Mouse (Mus musculus): ENCODE measurements around the gene Gm3173.
"Not testable (repeated sequence)": the region's sequence is repeated elsewhere in the genome, so short reads cannot be mapped to it uniquely, and the experiment has no call there.

The Gm3173 gene

DNA sequence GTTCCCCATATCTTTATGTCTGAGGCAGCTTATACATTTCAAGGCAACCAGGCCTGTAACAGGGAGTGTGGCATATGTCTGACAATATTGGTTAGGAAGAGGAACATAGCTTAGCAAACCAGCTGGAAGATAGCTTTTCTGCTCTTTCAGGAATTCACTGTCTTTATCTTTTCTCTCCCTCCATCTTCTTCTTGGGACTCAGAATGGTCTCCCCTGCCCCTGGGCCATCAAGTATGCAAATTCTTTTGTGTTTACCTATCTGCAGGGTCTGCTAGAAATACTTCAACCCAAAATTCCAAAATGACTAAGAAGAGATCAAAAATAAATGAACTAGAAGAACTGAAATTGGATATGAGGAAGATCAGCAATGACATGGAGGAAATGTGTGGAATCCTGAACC, at the start of gene Gm3173:
TSS of gene Gm3173 (plus strand) at position 301 of the 400 bp plus-strand sequence.
- DNase-seq (ENCODE audit: low read depth): not testable (repeated sequence)

DNA sequence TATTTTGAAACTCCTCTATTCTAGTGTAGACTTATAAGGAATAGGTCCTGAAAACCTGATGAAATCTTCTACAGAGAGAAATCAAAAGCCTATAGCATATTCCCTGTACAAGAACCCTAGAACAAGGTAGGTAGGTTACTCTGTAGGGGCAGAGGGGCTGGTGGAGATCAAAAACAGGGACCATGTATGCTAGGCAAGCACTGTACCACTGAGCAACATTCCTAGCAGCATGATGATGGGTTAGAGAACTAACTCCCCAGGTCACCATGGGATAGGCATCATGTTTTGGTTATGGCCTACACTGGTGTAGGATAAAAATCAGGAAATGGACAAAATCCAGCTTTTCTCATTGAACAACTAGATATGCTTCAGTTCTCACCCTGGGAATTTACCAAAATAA, 45.2 kb upstream of the Gm3173 start:
- not testable (repeated sequence) for DNase-seq (ENCODE audit: low read depth)

DNA sequence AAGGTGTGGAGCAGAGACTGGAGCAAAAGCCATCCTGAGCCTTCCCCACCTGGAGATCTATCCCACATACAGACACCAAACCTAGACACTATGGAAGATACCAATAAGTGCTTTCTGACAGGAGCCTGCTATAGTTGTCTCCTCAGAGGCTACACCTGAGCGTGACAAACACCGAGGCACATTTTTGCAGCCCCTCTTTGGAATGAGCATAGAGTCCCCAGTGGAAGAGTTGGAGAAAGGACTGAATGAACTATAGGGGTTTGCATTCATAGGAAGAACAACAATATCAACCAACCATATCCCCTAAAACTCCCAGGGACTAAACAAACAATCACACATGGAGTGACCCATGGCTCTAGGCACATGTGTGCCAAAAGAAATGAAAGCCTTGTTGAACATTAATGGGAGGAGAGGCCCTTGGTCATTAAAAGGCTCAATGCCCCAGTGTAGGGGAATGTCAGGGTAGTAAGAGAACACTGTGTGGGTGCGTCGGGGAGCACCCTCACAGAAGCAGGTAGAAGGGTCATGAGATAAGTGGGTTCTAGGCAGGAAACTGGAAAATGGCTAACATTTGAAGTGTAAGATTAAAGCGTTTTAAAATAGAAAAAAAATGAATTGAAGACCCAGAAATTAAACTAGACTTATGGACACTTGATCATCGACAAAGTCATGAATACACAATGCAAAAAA, 37.8 kb upstream of the Gm3173 start:
- DNase-seq (ENCODE audit: low read depth): not testable (repeated sequence)

DNA sequence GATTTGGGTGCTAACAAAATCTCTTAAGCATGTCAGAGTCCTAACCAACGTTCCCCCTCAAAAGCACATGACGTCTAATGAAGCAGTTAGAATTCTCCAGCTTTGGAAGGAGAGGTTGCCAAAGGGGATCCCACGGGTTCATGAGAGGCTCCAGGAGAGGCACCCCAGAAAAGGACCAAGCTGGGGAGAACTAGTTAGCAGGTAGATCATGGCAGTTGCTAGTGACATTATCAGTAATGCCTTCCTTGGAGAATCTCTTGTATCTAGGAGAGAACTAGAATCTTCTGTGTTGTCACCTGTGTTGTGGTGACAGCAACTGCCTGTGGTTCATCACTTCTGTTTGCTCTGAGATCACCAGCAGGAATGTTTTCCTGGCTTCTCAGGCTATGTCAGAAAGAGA, 33.6 kb upstream of the Gm3173 start, which contains the start of gene Gm3159:
TSS of gene Gm3159 (plus strand) at position 301 of the 400 bp plus-strand sequence.
- not testable (repeated sequence) for DNase-seq (ENCODE audit: low read depth)

DNA sequence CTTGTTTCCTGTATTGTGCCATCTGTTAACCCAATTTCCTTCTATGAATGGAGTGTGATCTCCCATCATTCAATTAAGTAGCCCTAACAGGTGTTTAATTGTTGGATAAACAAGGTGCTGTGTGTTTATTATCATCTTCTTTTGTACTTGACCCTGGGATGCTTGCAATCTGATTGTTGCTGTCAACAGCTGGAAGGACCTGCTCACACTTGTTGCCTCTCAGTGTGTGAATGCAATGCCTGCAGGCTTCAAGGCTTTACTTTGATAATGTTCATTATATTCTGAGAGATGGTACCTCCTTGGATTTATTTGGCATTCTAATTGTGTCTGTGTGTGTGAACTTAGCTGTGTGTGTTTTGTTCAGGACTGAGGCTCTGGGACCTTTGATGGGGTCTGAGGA, 32.2 kb upstream of the Gm3173 start:
- DNase-seq (ENCODE audit: low read depth): not testable (repeated sequence)

DNA sequence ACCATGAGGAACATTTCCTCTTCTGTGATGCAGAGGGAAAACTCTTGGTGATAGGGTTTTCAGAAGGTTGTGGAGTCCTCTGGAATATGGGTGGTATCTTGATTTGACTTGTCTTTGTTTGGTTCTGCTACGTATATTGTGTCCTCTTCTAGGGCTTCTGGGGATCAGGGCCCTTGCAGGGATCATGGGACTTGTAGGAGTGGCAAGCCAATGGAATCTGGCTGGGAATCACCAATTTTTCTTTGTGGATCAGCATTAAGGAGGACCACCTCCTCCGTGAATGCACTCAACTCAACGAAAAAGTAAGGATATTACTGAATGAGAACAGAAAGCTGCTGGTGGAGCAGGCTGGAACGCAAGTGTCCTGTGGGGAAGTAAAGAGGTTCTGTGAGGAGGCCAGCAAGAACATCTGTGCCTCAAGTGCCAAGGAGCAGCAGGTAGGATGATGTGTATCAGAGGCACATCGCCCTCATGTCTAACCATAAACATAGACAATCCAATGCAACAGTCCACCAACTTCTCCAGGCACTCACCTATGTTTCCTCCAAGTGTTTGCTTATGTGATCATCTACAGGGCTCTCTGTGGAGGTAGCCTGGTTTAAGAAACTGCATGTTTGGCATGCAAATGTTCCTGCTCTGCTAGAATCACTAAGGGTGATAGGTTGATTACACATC, 30.5 kb upstream of the Gm3173 start:
- DNase-seq (ENCODE audit: low read depth): not testable (repeated sequence)

DNA sequence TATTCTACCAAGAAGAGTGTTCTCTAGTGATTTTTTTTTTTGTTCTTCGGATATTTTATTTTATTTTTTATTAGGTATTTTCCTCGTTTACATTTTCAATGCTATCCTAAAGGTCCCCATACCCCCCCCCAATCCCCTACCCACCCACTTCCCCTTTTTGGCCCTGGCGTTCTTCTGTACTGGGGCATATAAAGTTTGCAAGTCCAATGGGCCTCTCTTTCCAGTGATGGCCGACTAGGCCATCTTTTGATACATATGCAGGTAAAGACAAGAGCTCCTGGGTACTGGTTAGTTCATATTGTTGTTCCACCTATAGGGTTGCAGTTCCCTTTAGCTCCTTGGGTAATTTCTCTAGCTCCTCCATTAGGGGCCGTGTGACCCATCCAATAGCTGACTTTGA, 29.5 kb upstream of the Gm3173 start:
- DNase-seq (ENCODE audit: low read depth): not testable (repeated sequence)

DNA sequence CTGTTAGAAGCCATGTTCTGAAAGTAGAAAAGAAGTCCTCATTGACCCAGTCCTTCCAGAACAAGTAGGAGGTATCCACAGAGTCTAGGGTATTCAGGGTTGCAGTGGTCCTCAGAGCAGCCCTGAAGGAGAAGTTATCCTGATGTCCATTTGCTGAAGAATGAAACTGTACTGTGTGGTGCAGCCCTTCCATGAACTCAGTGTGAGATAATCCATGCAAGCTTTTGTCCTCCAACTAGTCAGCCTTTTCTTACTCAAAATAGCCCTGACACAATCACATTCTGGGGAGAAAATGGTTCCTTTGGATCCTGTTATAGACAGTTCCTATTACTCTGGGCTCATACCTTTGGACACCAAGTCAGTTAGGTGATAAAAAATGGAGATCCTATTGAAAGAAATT, 27.0 kb upstream of the Gm3173 start:
- DNase-seq (ENCODE audit: low read depth): not testable (repeated sequence)

DNA sequence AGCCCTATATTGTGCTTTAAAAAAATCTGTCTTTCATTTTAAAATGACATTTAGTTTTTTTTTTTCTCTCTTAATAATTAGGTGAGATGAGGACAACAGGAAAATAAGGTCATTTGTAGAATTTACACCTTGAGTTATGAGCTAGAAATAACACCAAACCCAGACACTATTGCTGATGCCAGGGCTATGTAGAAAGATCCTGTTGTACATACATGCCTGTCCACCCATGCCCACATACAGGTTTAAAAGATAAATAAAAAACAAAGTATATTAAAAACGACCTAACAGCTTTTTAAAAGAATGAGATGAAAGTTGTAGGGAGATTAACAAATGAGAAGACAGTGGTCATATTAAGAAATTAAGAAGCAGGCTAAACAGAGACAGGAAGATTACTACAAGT, 20.9 kb upstream of the Gm3173 start:
- DNase-seq (ENCODE audit: low read depth): not testable (repeated sequence)

DNA sequence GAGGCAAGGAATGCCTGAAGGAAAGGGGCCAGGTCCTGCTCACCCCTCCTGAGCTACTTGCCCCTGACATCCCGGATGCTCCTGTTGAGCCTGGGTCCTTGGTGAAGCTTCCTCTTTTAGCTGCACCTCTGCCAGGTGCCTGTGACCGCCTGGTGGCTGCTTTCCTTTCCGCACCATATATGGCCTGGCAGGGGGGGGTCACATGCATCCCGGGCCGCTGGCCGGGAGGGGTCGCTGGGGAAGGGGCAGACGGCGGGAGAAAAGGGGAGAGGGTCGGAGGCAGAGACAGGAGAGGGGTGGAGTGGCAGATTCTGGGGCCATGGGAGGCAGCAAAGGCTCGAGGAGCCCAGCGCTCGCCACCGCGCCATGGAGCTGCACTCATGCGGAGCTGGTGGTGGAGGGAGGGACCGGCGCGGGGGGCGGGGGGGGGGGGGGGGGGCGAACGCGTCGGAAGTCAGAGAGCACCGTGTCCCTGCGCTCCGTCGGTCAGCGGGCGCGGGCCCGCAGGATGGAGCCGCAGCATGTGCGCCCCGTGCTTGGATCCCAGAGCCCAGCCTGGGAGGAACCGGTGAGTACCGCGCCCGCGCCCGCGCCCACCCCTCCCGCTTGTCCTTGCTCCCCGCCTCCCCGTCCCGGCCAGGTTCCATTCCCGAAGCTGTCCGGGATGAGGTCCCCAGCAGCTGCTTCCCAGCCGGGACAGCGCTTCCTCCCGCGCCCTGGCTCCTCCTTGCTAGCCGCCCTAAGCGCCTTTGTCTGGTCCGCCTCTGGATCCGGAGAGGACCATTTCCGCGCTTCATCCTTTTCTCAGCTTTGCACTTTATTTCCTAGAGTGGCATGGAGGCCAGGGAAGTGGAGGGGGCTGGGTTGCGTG, 15.6 kb upstream of the Gm3173 start, which contains the start of gene Gm3164:
TSS of gene Gm3164 (plus strand) at position 484 of the 871 bp plus-strand sequence.
- not testable (repeated sequence) for DNase-seq (ENCODE audit: low read depth)

DNA sequence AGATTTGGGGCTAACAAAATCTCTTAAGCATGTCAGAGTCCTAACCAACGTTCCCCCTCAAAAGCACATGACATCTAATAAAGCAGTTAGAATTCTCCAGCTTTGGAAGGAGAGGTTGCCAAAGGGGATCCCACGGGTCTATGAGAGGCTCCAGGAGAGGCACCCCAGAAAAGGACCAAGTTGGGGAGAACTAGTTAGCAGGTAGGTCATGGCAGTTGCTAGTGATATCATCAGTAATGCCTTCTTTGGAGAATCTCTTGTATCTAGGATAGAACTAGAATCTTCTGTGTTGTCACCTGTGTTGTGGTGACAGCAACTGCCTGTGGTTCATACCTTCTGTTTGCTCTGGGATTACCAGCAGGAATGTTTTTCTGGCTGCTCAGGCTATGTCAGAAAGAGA, 50.7 kb downstream of the Gm3173 start, which contains the start of gene Gm3182:
TSS of gene Gm3182 (plus strand) at position 301 of the 400 bp plus-strand sequence.
- DNase-seq (ENCODE audit: low read depth): not testable (repeated sequence)

DNA sequence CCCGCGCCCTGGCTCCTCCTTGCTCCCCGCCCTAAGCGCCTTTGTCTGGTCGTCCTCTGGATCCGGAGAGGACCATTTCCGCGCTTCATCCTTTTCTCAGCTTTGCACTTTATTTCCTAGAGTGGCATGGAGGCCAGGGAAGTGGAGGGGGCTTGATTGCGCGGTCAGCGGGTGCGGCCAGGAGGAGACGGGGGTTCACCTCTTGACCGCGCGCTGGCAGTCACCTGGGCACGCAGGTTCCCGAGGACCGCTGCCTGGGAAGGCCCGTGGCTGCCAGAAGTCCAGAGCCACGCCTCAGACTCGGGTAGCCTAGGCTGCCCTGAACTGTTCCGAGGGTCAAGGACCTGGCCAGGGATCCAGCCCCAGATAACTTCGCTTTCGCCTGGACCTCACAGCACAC, 68.6 kb downstream of the Gm3173 start:
- DNase-seq (ENCODE audit: low read depth): not testable (repeated sequence)

DNA sequence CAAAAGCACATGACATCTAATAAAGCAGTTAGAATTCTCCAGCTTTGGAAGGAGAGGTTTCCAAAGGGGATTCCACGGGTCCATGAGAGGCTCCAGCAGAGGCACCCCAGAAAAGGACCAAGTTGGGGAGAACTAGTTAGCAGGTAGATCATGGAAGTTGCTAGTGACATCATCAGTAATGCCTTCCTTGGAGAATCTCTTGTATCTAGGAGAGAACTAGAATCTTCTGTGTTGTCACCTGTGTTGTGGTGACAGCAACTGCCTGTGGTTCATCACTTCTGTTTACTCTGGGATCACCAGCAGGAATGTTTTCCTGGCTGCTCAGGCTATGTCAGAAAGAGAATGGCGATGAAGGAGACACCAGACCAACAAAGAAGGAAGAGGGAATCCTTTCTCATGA, 124.3 kb downstream of the Gm3173 start, which contains the start of gene Gm3047:
TSS of gene Gm3047 (plus strand) at position 301 of the 400 bp plus-strand sequence.
- not testable (repeated sequence) for DNase-seq (ENCODE audit: low read depth)
